Mouse (Mus musculus) forebrain, embryonic 14.5 days (tissue): ENCODE measurements at regions not wholly inside any gene's neighbourhood (a gene's known extent, or its start where the extent isn't known, plus 50 kb on each side); places are given as distances from the start of the nearest gene placed in this dataset.
A peak's percentile ranks its signal among the peaks of the same experiment; 100 is the strongest.

Experiments used
- ATAC-seq: fragments of 200-750 bp; cut with Nextera tagmentation; 2 replicates; pipeline ENCODE4 v1.8.0; 2017; ENCODE audit warnings: mild to moderate bottlenecking, moderate library complexity
- DNase-seq: peaks from one replicate; pipeline ENCODE4 v3.0.0-alpha.2; 2015; ENCODE audit warnings: low spot score
- H3K27ac ChIP-seq: fragments of 300-500 bp; sonication (generic); 2 replicates; pipeline ENCODE4 v1.5.1; 2014; ENCODE audit warnings: low read depth, mild to moderate bottlenecking, control low read depth, low read length, moderate library complexity
- H3K27me3 ChIP-seq: fragments of 300-500 bp; sonication (generic); replicated peaks from 2 replicates; pipeline ENCODE4 v1.6.1; 2014; ENCODE audit warnings: low read length, control low read depth, mixed read lengths; ENCODE audit not compliant: control insufficient read depth, insufficient read depth
- H3K36me3 ChIP-seq: fragments of 300-500 bp; sonication (generic); 2 replicates; pipeline ENCODE4 v1.6.1; 2014; ENCODE audit warnings: low read length, control low read depth; ENCODE audit not compliant: control insufficient read depth, insufficient read depth
- H3K4me1 ChIP-seq: fragments of 300-500 bp; sonication (generic); 2 replicates; pipeline ENCODE4 v1.6.1; 2014; ENCODE audit warnings: antibody characterized with exemption, low read length, control low read depth; ENCODE audit not compliant: control insufficient read depth, insufficient read depth
- H3K4me2 ChIP-seq: fragments of 300-500 bp; sonication (generic); 2 replicates; pipeline ENCODE4 v1.6.1; 2014; ENCODE audit warnings: mild to moderate bottlenecking, control low read depth, low read length
- H3K4me3 ChIP-seq: fragments of 300-500 bp; sonication (generic); 2 replicates; pipeline ENCODE4 v1.5.1; 2014; ENCODE audit warnings: low read depth, low read length, control low read depth
- H3K9ac ChIP-seq: fragments of 300-500 bp; sonication (generic); 2 replicates; pipeline ENCODE4 v1.6.1; 2014; ENCODE audit warnings: mild to moderate bottlenecking, low read length, control low read depth, moderate library complexity
- H3K9me3 ChIP-seq: fragments of 300-500 bp; sonication (generic); replicated peaks from 2 replicates; pipeline ENCODE4 v1.6.1; 2016; ENCODE audit warnings: low read length, control low read depth, mixed read lengths; ENCODE audit not compliant: control insufficient read depth
- WGBS: fragments of 180-500 bp; shearing (Covaris S2); extraction: QIAGEN DNeasy Blood & Tissue Kit; methylation state at CpG from one replicate; pipeline ENCODE4 v1.1.7; 2014; 5-methylcytosine and 5-hydroxymethylcytosine counted together

DNA sequence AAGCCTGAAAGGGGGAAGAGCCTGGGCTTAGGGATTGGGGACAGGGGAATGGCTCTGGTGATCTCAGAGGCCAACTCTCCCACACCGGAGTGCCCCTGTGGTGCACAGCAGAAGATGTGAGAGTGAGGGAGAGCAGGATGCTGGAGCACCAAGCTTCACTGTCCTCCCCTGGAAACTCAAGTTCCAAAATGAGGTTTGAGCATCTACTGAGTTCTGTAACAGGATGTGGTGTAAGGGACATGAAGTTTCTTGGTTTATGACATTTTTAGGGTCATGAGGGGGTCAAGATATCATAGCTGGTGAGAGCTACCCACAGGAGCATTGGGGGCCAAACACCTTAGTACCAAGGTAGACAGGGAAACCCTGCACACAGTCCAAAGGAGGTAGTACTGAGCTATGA, 274.1 kb upstream of the Zmiz1 start:
- Histone ChIP-seq H3K27ac (no peak overlapping the region), H3K27me3 (no peaks in the 10 kb centered on the region), H3K4me1 (peaks cover 15% of the 10 kb centered on the region), H3K4me2 (no peak overlapping the region), H3K9ac (no peak overlapping the region), H3K36me3 (no peaks in the 10 kb centered on the region), H3K9me3 (no peaks in the 10 kb centered on the region), H3K4me3 (no peak overlapping the region)
- ATAC-seq (no peak), DNase-seq (no peak)
- 86% methylated on average over 1 of the region's 1 CpGs for WGBS

DNA sequence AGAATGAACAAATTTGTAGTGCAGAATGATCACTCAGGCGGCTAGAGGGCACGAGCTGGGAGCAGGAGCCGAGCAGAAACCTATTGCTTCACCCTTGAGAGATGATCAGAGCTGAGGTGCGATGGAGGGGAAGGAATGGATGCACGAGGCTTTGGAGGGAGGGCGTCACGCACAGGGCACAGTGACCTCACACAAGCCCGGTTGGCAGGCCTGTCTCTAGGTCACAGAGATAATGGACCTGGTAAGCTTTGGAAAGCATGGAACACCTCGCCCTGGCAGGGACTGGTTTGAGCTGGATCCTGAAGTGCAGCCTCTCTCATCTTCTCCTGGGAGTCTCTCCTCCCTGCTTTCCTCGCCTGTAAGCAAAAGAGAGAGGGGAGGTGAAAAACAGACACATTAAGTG, 273.4 kb upstream of the Zmiz1 start:
- no peak for DNase-seq
- peak overlapping the region; percentile 65; the same call in 1 of the 2 replicates for H3K27ac ChIP-seq
- H3K4me3 ChIP-seq: no peak overlapping the region
- no peaks in the 10 kb centered on the region for H3K36me3 ChIP-seq
- peaks cover 14% of the 10 kb centered on the region for H3K4me1 ChIP-seq
- H3K9ac ChIP-seq: no peak overlapping the region
- WGBS: 40% methylated on average over 10 of the region's 10 CpGs
- peak; percentile 36; the same call in 1 of the 2 replicates for ATAC-seq
- no peaks in the 10 kb centered on the region for H3K27me3 ChIP-seq
- no peak overlapping the region for H3K4me2 ChIP-seq
- H3K9me3 ChIP-seq: no peaks in the 10 kb centered on the region

DNA sequence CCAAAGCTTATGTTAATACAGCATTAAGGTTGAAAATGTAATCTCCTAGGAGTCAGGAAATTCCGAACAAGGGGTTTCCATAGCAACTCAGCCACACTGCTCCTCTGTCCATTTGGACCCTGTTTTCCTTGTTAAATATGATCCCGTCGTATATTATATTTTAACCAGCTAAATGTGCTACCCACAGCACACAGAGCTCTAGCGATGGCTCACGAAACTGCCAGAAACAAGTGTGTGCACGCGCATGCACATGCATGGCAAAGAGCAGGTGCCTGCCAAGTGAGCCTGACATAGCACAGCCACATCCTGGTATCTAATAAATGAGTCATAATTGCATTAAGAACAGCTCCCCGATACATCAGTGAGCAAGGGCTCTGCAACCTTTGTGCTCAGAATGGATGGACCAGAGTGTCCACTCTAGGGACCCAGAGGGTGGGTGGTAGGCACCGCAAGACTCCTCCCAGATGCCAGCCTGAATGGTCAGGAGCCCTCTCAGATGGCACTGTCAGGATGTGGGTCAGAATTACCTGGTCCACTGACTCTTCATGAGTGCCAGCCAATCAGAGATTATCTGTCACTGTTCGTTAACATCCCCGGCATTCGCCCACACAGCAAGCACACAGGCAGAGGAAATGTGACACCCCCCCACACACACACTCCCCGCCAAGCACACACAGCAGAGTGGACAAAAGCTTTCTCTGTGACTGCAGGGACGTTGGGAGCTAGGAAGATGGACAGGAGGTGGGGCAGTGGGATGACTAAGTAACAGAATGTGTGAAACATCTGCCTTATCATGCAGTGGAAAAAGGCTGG, 272.8 kb upstream of the Zmiz1 start:
- Histone ChIP-seq H3K4me2 (no peak overlapping the region), H3K4me3 (no peak overlapping the region), H3K27ac (peak overlapping the region; percentile 65), H3K9me3 (no peaks in the 10 kb centered on the region), H3K4me1 (peaks cover 14% of the 10 kb centered on the region), H3K27me3 (no peaks in the 10 kb centered on the region), H3K36me3 (no peaks in the 10 kb centered on the region), H3K9ac (no peak overlapping the region)
- DNase-seq (peak; percentile 70), ATAC-seq (peak; percentile 51)
- 40% methylated on average over 14 of the region's 14 CpGs for WGBS

DNA sequence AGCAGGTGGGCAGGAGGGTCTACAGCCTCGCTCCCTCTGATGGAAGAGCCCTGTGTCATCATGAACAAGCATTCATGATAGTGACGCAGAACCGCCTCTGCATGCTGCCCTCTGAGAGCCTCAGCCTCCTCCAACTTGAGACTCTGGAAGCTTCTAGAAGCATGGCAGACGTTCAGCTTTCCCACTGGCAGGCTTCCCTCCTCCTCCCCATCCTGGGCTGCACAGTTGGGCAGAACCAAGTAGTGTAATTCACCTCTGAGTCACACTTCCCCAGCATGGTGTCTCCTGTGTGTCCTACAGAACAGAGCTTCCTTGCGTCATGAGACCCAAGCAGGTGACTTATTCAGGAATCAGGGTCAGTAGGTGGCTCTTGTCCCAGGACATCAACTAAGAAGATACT, 271.3 kb upstream of the Zmiz1 start:
- H3K4me1 ChIP-seq: peaks cover 14% of the 10 kb centered on the region
- no peaks in the 10 kb centered on the region for H3K36me3 ChIP-seq
- no peak overlapping the region for H3K9ac ChIP-seq
- no peak overlapping the region for H3K4me3 ChIP-seq
- DNase-seq (no peak), ATAC-seq (no peak)
- no peaks in the 10 kb centered on the region for H3K9me3 ChIP-seq
- 83% methylated on average over 5 of the region's 5 CpGs for WGBS
- H3K27me3 ChIP-seq: no peaks in the 10 kb centered on the region
- H3K27ac ChIP-seq: no peak overlapping the region
- H3K4me2 ChIP-seq: no peak overlapping the region

DNA sequence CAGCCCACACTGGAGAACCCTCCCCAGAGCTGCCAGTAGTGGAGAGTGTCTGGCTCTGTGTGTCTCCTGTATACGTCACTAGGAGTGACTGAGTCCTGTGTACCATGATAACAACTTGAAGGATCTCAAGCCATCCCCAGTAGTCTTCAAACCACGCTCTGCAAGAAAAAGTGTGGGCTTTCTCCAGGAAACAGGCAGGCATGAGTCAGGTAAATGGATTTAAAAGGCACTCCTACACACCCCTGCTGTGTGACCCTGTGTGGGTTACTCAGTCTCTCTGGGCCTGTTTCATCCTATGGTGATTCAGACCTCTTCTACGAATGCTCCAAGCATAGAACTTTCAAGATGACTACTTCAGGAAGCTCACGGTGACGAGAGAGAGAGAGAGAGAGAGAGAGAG, 269.7 kb upstream of the Zmiz1 start:
- H3K9me3 ChIP-seq: no peaks in the 10 kb centered on the region
- WGBS: 86% methylated on average over 5 of the region's 5 CpGs

DNA sequence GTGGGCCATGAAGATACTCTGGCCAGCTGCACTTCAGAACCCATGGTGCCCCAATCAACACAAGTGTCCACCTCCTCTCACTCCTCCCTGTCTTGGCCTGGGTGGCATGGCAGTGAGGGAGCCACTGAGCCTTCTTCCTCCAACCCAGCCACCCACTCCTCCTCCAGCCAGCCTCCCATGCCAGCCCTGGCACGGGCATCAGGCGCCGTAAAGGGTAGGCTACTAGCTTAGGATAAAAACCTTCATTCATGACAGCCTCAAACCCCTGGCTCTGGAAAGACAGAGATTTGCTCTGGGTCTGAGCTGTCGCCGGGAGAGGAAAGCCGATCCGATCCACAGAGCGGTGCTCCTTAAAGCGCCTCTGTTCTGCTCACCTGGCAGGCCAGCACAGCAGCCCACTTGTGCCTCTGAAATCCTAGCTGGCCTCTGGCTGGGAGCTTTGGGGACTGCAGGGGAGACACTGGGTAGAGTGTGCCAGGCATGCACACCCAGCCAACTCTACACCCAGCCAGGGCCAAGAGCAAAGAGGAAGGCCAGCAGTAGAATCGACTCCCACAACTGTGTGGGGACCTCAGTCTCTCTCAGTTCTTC, 268.2 kb upstream of the Zmiz1 start:
- Histone ChIP-seq H3K9ac (no peak overlapping the region), H3K9me3 (no peaks in the 10 kb centered on the region), H3K27me3 (no peaks in the 10 kb centered on the region), H3K4me1 (peaks cover 12% of the 10 kb centered on the region), H3K36me3 (no peaks in the 10 kb centered on the region), H3K4me3 (no peak overlapping the region), H3K4me2 (no peak overlapping the region), H3K27ac (no peak overlapping the region)
- 92% methylated on average over 10 of the region's 10 CpGs for WGBS
- ATAC-seq (no peak), DNase-seq (no peak)

More for the DNA sequence above, 269.7 kb upstream of the Zmiz1 start:
- H3K4me2 ChIP-seq: no peak overlapping the region
- no peak overlapping the region for H3K4me3 ChIP-seq
- no peaks in the 10 kb centered on the region for H3K27me3 ChIP-seq
- ATAC-seq (no peak), DNase-seq (no peak)
- no peak overlapping the region for H3K9ac ChIP-seq
- H3K36me3 ChIP-seq: no peaks in the 10 kb centered on the region
- H3K4me1 ChIP-seq: peaks cover 14% of the 10 kb centered on the region
- H3K27ac ChIP-seq: no peak overlapping the region

DNA sequence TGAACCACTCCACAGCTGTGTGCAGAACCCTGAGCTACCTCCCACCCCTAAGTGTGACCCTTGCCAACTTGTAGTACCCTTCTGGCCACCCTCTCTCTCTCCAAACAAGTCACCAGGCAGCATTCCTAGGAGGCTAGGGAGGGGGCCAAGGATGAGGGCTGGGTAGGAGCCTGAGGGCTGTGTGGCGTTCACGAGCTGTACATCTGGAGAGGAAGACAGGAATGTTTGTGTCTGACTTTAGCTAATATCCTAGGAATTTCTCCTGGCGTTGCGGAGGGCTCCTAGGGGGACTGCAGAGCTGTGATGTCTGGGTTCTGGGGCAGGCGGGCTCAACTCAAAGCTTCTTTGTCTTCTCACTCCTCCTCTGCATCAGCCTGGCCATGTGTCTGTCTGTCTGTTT, 262.2 kb upstream of the Zmiz1 start:
- Histone ChIP-seq H3K27ac (no peak overlapping the region), H3K27me3 (no peaks in the 10 kb centered on the region), H3K4me3 (no peak overlapping the region), H3K9ac (no peak overlapping the region), H3K4me1 (peaks cover 2% of the 10 kb centered on the region; the same call in 1 of the 2 replicates), H3K36me3 (no peaks in the 10 kb centered on the region), H3K9me3 (no peaks in the 10 kb centered on the region), H3K4me2 (no peak overlapping the region)
- no peak for DNase-seq
- ATAC-seq: no peak
- WGBS: 63% methylated on average over 5 of the region's 5 CpGs

DNA sequence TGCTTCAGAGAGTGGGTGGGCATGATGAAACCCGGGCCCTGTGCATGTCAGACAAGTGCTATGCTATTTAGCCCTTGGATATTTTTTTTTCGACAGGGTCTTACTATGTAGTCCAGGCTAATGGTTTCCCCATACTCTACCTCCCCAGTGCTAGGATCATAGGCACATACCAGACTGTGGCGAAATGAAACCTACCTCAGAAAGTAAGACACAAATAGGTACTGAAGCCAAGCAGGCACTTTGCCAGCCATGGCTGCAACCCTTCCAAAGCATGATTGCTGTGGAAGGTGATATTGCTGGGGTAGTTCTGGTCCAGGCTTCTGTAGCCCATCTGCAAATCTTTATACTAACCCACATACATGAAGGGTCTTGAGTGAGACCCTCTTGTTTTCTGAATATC, 259.1 kb upstream of the Zmiz1 start:
- 87% methylated on average over 3 of the region's 3 CpGs for WGBS

DNA sequence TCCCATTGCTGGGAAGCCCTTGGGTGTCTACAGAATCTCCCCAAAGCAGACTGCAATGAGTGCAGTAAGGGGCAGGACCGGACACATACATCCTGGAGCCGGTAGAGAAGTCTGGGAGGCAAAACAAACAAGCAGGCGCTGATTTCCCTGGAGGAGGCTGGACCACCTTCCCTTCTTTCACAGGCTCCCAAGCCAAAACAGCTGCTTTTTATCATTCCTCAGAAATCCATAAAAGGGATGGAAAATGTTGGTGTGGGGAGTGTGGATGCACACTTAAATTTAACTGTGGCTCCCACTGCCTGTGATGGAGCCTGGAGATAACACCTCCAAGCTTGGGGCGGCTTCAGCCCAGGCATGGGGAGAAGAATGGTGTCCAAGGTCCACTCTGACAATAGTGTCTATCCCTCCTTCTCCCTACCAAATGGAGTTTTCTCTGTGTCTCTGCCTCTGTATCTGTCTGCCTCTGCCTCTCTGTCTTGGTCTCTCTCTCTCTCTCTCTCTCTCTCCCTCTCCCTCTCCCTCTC, 258.3 kb upstream of the Zmiz1 start:
- Histone ChIP-seq H3K27ac (no peak overlapping the region), H3K4me3 (no peak overlapping the region), H3K4me2 (no peak overlapping the region), H3K36me3 (no peaks in the 10 kb centered on the region), H3K9ac (no peak overlapping the region), H3K9me3 (no peaks in the 10 kb centered on the region), H3K4me1 (peaks cover 2% of the 10 kb centered on the region; the same call in 1 of the 2 replicates), H3K27me3 (no peaks in the 10 kb centered on the region)
- 94% methylated on average over 4 of the region's 4 CpGs for WGBS
- DNase-seq (no peak), ATAC-seq (no peak)

More for the DNA sequence above, 259.1 kb upstream of the Zmiz1 start:
- Histone ChIP-seq H3K9me3 (no peaks in the 10 kb centered on the region), H3K36me3 (no peaks in the 10 kb centered on the region), H3K4me1 (peaks cover 2% of the 10 kb centered on the region; the same call in 1 of the 2 replicates), H3K27ac (no peak overlapping the region), H3K27me3 (no peaks in the 10 kb centered on the region), H3K9ac (no peak overlapping the region), H3K4me3 (no peak overlapping the region), H3K4me2 (no peak overlapping the region)
- ATAC-seq (no peak), DNase-seq (no peak)
